Mouse (Mus musculus): Measurements from ENCODE around the gene Dnajb14. TPM values are rescaled to one million over a fixed set of nuclear protein-coding genes. Genes with fewer than 3 reads are reported as not detected.

The Dnajb14 gene
- polyA plus RNA-seq, 1 experiment from 2014 or later, result 10.0 TPM

DNA sequence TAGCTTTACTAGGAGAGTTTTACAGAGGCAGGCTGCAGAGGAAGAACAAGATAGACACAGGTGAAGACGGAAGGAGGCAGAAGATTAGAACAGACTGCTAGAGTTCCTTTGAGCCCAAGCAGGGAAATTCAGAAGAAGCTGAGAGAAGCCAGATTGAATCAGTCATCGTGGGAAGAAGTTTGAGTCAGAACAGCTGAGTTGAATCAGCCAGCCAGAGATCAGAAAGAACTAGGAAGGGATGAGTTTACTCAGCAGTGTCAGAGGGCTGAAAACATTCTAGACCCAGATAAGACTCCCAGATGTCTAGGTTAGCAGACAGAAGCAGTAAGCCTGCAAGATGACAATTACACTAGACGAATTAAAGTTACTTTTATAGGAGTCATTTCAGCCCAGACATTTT is 66.5 kb downstream of the Dnajb14 start:
- Histone ChIP-seq H3K36me3 (ENCODE audit: control insufficient read depth, insufficient read depth, low read length) (peaks cover 20% of the 10 kb centered on the region), H3K9me3 (ENCODE audit: control insufficient read depth, low read length) (no peaks in the 10 kb centered on the region), H3K27ac (ENCODE audit: low read depth) (no peak overlapping the region), H3K4me3 (ENCODE audit: low read depth, low read length) (no peak overlapping the region), H3K4me2 (ENCODE audit: low read length) (no peak overlapping the region), H3K9ac (ENCODE audit: low read length) (no peak overlapping the region), H3K27me3 (replicated peaks; ENCODE audit: control insufficient read depth, insufficient read depth, low read length) (no peaks in the 10 kb centered on the region), H3K4me1 (replicated peaks; ENCODE audit: control insufficient read depth, insufficient read depth, low read length) (no peaks in the 10 kb centered on the region)
- 52% methylated on average over 3 of the region's 3 CpGs for whole genome bisulfite sequencing
- DNase-seq (ENCODE audit: low spot score) (no peak), ATAC-seq (replicated peaks; ENCODE audit: low FRiP score, low TSS enrichment, low read depth) (no peak)

- Histone ChIP-seq H3K4me2 (ENCODE audit: low read length) (no peak overlapping the region), H3K27me3 (replicated peaks; ENCODE audit: control insufficient read depth, insufficient read depth, low read length) (no peaks in the 10 kb centered on the region), H3K4me1 (replicated peaks; ENCODE audit: control insufficient read depth, insufficient read depth, low read length) (no peaks in the 10 kb centered on the region), H3K27ac (ENCODE audit: low read depth) (no peak overlapping the region), H3K4me3 (ENCODE audit: low read depth, low read length) (no peak overlapping the region), H3K9ac (ENCODE audit: low read length) (no peak overlapping the region), H3K9me3 (ENCODE audit: control insufficient read depth, low read length) (no peaks in the 10 kb centered on the region), H3K36me3 (ENCODE audit: control insufficient read depth, insufficient read depth, low read length) (0 out of 2 replicates have a peak, but pooled peaks cover 8% of the 10 kb centered on the region)
- DNase-seq (ENCODE audit: low spot score) (no peak), ATAC-seq (replicated peaks; ENCODE audit: low FRiP score, low TSS enrichment, low read depth) (no peak)
- 57% methylated on average over 5 of the region's 5 CpGs for WGBS
These were observed 68.4 kb downstream of the Dnajb14 start for GRCm38 (mm10) chr3:137935570-137936525.

GRCm38 (mm10) chr3:137936541-137936940 is 69.1 kb downstream of the Dnajb14 start:
- ATAC-seq (replicated peaks; ENCODE audit: low FRiP score, low TSS enrichment, low read depth), result no peak; the same call in 1 of the 2 replicates
- Histone ChIP-seq H3K27me3 (replicated peaks; ENCODE audit: control insufficient read depth, insufficient read depth, low read length) (no peaks in the 10 kb centered on the region), H3K36me3 (ENCODE audit: control insufficient read depth, insufficient read depth, low read length) (0 out of 2 replicates have a peak, but pooled peaks cover 4% of the 10 kb centered on the region), H3K4me3 (ENCODE audit: low read depth, low read length) (no peak overlapping the region), H3K9me3 (ENCODE audit: control insufficient read depth, low read length) (no peaks in the 10 kb centered on the region), H3K4me1 (replicated peaks; ENCODE audit: control insufficient read depth, insufficient read depth, low read length) (no peaks in the 10 kb centered on the region), H3K4me2 (ENCODE audit: low read length) (no peak overlapping the region), H3K9ac (ENCODE audit: low read length) (no peak overlapping the region), H3K27ac (ENCODE audit: low read depth) (no peak overlapping the region)
- no peak for DNase-seq (ENCODE audit: low spot score)
- 23% methylated on average over 6 of the region's 6 CpGs for WGBS

DNA sequence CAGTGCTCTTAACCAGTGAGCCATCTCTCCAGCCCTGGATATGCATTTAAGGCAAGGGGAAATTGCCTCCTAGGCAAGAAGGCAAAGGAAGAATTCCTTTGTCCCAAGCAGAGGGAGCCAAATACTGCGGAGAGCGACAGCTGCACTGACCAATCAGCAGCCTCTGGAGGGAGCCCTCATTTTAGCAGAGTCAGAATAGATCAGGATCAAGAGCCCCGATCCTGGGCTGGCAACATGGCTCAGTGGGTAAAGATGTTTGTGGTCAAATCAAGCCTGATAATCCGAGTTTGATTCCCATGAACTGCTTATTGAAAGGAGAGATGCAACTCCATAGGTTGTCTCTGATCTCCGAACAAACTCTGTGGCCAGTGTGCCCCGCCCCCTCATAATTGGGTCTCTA is 71.1 kb downstream of the Dnajb14 start:
- WGBS, result 49% methylated on average over 6 of the region's 6 CpGs
- no peaks in the 10 kb centered on the region for H3K9me3 ChIP-seq (ENCODE audit: control insufficient read depth, low read length)
- peak overlapping the region; percentile 30; the same call in 1 of the 2 replicates for H3K4me2 ChIP-seq (ENCODE audit: low read length)
- H3K4me3 ChIP-seq (ENCODE audit: low read depth, low read length), result no peak overlapping the region
- no peak overlapping the region for H3K9ac ChIP-seq (ENCODE audit: low read length)
- no peaks in the 10 kb centered on the region for H3K27me3 ChIP-seq (replicated peaks; ENCODE audit: control insufficient read depth, insufficient read depth, low read length)
- ATAC-seq (replicated peaks; ENCODE audit: low FRiP score, low TSS enrichment, low read depth) (0 out of 2 replicates have a peak, but pooled peaks have one; percentile 37), DNase-seq (ENCODE audit: low spot score) (peak; percentile 63)
- H3K4me1 ChIP-seq (replicated peaks; ENCODE audit: control insufficient read depth, insufficient read depth, low read length), result no peaks in the 10 kb centered on the region
- H3K36me3 ChIP-seq (ENCODE audit: control insufficient read depth, insufficient read depth, low read length), result no peaks in the 10 kb centered on the region
- H3K27ac ChIP-seq (ENCODE audit: low read depth), result no peak overlapping the region

DNA sequence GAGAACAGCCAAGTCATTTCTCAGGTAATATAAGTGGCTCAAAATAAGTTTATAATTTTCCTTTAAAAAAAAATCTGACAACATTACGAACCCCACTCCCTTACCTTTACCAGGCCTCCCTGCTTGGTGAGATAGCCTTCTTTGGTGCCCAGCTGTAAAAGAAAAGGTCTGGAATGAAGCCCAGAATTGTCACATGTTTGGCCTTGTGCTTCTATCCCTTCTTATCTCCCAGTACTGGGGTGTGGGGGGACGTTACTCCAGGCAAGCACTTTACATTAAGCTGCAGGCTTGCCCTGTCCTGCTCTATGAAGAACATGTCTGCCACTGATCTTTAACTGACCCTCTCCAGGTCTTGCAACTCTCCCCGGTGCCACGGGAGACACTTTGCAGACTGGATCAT is 73.3 kb downstream of the Dnajb14 start:
- WGBS, result 67% methylated on average over 4 of the region's 4 CpGs
- Histone ChIP-seq H3K9me3 (ENCODE audit: control insufficient read depth, low read length) (no peaks in the 10 kb centered on the region), H3K4me1 (replicated peaks; ENCODE audit: control insufficient read depth, insufficient read depth, low read length) (no peaks in the 10 kb centered on the region), H3K4me2 (ENCODE audit: low read length) (no peak overlapping the region), H3K4me3 (ENCODE audit: low read depth, low read length) (no peak overlapping the region), H3K36me3 (ENCODE audit: control insufficient read depth, insufficient read depth, low read length) (no peaks in the 10 kb centered on the region), H3K27me3 (replicated peaks; ENCODE audit: control insufficient read depth, insufficient read depth, low read length) (no peaks in the 10 kb centered on the region), H3K9ac (ENCODE audit: low read length) (no peak overlapping the region), H3K27ac (ENCODE audit: low read depth) (no peak overlapping the region)
- DNase-seq (ENCODE audit: low spot score) (no peak), ATAC-seq (replicated peaks; ENCODE audit: low FRiP score, low TSS enrichment, low read depth) (no peak)

DNA sequence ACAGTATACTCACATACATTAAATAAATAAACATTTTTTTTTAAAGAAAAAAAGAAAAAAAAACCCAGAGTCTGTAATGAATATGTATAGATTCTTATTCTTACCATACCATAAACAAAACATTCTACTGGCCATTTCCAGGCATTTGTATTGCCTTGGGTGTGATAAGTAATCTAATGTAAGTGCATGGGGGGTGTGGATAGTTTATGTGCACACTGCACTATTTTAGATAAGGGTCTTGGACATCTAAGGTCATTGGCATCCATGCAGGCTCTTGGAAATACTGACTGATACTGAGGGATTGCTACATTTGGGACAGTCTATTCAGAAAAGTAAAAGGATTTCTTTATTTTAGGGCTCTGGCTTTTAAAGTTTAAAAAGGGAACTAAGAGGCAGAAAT is 74.1 kb downstream of the Dnajb14 start:
- H3K4me3 ChIP-seq (ENCODE audit: low read depth, low read length), result no peak overlapping the region
- no peak overlapping the region for H3K27ac ChIP-seq (ENCODE audit: low read depth)
- ATAC-seq (replicated peaks; ENCODE audit: low FRiP score, low TSS enrichment, low read depth), result no peak

DNA sequence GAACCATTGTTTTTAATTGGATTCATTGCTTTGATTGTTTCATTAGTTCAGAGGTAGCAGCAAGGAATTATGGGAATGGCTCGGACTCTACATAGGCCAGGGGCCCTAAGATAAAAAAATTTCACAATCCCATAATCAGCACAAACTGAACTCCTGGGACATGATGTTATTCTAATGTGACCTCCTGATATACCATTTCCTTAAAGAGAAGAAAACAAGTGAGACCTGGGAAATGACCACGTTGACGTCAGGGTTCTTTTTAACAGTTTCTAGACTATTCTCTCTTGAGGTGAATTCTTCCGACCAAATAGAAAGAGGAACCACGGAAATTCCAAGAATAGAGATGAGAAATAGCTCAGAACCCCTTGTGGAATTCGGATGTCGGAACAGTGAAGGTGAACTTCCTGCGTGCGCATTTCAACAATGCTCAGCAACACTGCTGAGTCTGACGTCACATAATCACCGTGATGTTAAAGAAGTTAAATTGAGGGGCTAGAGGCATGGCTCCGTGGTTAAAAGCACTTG is 74.7 kb downstream of the Dnajb14 start:
- WGBS, result 86% methylated on average over 12 of the region's 12 CpGs
- Histone ChIP-seq H3K4me3 (ENCODE audit: low read depth, low read length) (no peak overlapping the region), H3K9me3 (ENCODE audit: control insufficient read depth, low read length) (no peaks in the 10 kb centered on the region), H3K9ac (ENCODE audit: low read length) (no peak overlapping the region), H3K27me3 (replicated peaks; ENCODE audit: control insufficient read depth, insufficient read depth, low read length) (no peaks in the 10 kb centered on the region), H3K36me3 (ENCODE audit: control insufficient read depth, insufficient read depth, low read length) (no peaks in the 10 kb centered on the region), H3K4me2 (ENCODE audit: low read length) (no peak overlapping the region), H3K4me1 (replicated peaks; ENCODE audit: control insufficient read depth, insufficient read depth, low read length) (no peaks in the 10 kb centered on the region), H3K27ac (ENCODE audit: low read depth) (no peak overlapping the region)
- no peak for DNase-seq (ENCODE audit: low spot score)
- no peak for ATAC-seq (replicated peaks; ENCODE audit: low FRiP score, low TSS enrichment, low read depth)

More for the DNA sequence above, 74.1 kb downstream of the Dnajb14 start:
- H3K27me3 ChIP-seq (replicated peaks; ENCODE audit: control insufficient read depth, insufficient read depth, low read length), result no peaks in the 10 kb centered on the region
- H3K9me3 ChIP-seq (ENCODE audit: control insufficient read depth, low read length), result no peaks in the 10 kb centered on the region
- H3K36me3 ChIP-seq (ENCODE audit: control insufficient read depth, insufficient read depth, low read length), result no peaks in the 10 kb centered on the region
- H3K4me2 ChIP-seq (ENCODE audit: low read length), result no peak overlapping the region
- DNase-seq (ENCODE audit: low spot score), result no peak
- no peaks in the 10 kb centered on the region for H3K4me1 ChIP-seq (replicated peaks; ENCODE audit: control insufficient read depth, insufficient read depth, low read length)
- H3K9ac ChIP-seq (ENCODE audit: low read length), result no peak overlapping the region

DNA sequence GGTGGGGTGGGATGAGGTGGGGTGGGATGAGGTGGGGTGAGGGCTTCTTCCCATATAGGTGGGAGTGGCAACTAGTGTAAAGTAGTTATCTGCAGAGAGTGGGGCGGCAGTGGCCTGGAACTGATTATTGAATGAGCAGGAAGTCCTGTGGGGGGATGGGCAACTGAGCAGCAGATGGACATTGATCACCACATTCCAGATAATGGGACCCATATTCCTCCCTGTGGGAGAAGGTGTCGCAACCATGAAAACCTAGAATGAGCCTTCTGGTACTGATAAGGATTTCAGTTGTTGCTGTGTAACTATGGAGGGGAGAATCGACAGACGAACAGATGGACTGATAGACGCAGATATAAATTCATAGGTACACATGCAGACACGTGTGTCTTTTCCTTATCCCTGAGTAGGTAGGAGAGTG is 76.3 kb downstream of the Dnajb14 start:
- no peak overlapping the region for H3K27ac ChIP-seq (ENCODE audit: low read depth)
- H3K27me3 ChIP-seq (replicated peaks; ENCODE audit: control insufficient read depth, insufficient read depth, low read length), result no peaks in the 10 kb centered on the region
- H3K36me3 ChIP-seq (ENCODE audit: control insufficient read depth, insufficient read depth, low read length), result no peaks in the 10 kb centered on the region
- WGBS, result 84% methylated on average over 6 of the region's 6 CpGs
- H3K4me2 ChIP-seq (ENCODE audit: low read length), result no peak overlapping the region
- no peak overlapping the region for H3K4me3 ChIP-seq (ENCODE audit: low read depth, low read length)
- H3K9ac ChIP-seq (ENCODE audit: low read length), result no peak overlapping the region
- H3K4me1 ChIP-seq (replicated peaks; ENCODE audit: control insufficient read depth, insufficient read depth, low read length), result no peaks in the 10 kb centered on the region
- DNase-seq (ENCODE audit: low spot score) (no peak), ATAC-seq (replicated peaks; ENCODE audit: low FRiP score, low TSS enrichment, low read depth) (no peak)
- no peaks in the 10 kb centered on the region for H3K9me3 ChIP-seq (ENCODE audit: control insufficient read depth, low read length)
